Comparison of ENCODE assay signal across 19 mouse cellular contexts in the genomic region with DNA sequence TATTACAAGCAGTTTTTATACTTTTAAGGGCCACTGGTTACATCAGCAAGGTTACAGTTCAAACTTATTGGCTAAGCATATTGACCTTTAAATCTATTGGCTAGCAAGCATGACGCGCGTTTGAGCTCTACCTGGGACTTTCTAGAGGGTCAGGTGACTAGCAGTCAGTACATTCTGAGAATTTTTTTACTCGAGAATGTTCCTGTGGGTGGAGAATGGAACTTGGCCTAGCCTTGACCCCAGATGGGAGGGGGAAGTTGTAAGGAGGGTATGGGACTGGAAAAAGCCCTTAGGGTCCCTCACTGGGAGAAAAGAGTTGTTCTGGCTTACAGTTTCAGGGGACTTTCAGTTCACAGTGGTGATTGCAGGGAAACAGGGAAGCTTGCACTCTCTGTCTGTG. TPM values are rescaled to one million over a fixed set of nuclear protein-coding genes. Genes with fewer than 3 reads are reported as not detected.
"Had no signal": no experiment of that assay in that cellular context is flagged by ENCODE, and none has a peak within 500 bp of the region (broad histone marks: within the 10 kb centered on the region; RNA-seq: fewer than 3 reads in every experiment).

No protein-coding gene starts in this region.

- H3K4me1 ChIP-seq: liver, embryonic 15.5 days; megakaryocyte, embryonic 14.5 days; neural tube, embryonic 12.5 days; stomach, embryonic 15.5 days had no signal

- H3K4me3 ChIP-seq: liver, embryonic 15.5 days; megakaryocyte, embryonic 14.5 days; midbrain, embryonic 13.5 days; midbrain, embryonic 15.5 days; neural tube, embryonic 12.5 days; stomach, embryonic 15.5 days had no signal

- H3K9ac ChIP-seq: liver, embryonic 15.5 days; liver, postnatal 0 days; lung, embryonic 14.5 days; midbrain, embryonic 13.5 days; midbrain, embryonic 15.5 days; neural tube, embryonic 12.5 days; stomach, embryonic 15.5 days had no signal

- H3K9me3 ChIP-seq: liver, embryonic 15.5 days; midbrain, embryonic 15.5 days; stomach, embryonic 15.5 days had no signal

- H3K27ac ChIP-seq: liver, embryonic 15.5 days; macrophage; midbrain, embryonic 13.5 days; midbrain, embryonic 15.5 days; neural tube, embryonic 12.5 days; stomach, embryonic 15.5 days; stomach, postnatal 0 days had no signal

- DNase-seq: liver, postnatal 0 days; lung, embryonic 14.5 days; lung, postnatal 14 days; lung, postnatal 36 days; right cerebral cortex, postnatal 25 days; right cerebral cortex, postnatal 4 days; thymus, adult 2 months; thymus, postnatal 25 days; thymus, postnatal 4 days had no signal

- H3K36me3 ChIP-seq: liver, embryonic 15.5 days; midbrain, embryonic 13.5 days; midbrain, embryonic 15.5 days; neural tube, embryonic 12.5 days; stomach, embryonic 15.5 days had no signal

RNA-seq across cellular contexts. Expression of a gene that starts 22.3 kb away (rescaled TPM):
- total RNA-seq: monocyte, adult 5-6 weeks; neutrophil, adult 5-6 weeks had no signal
